Comparison of ENCODE assay signal across 14 mouse cellular contexts in the genomic region with DNA sequence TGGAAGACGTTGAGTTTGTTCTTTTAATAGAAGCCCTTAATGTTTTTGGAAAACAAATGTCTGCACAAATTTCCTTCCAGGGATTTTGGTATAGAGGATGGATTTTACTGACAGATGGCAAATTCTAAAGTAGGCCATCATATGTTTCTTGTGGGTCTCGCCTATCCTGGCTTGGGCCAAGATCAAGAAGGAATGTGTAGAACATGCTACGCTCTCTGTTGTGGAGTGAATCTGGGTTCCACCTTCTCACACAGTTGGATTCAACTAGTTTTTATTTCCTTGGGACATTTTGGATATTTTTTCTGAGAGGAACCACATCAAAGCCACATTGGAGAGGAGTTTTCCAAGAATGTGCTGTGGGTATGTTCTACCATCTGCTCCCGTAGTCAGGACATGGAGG.
"Had no signal": no experiment of that assay in that cellular context is flagged by ENCODE, and none has a peak within 500 bp of the region (broad histone marks: within the 10 kb centered on the region; RNA-seq: fewer than 3 reads in every experiment).

No protein-coding gene starts in this region.

- H3K36me3 ChIP-seq: midbrain, embryonic 13.5 days; neural tube, embryonic 15.5 days had no signal

- H3K27me3 ChIP-seq: midbrain, embryonic 13.5 days; neural tube, embryonic 15.5 days had no signal

- H3K4me3 ChIP-seq: left cerebral cortex, adult 2 months; midbrain, embryonic 13.5 days; myocyte; neural tube, embryonic 15.5 days had no signal

- H3K9me3 ChIP-seq: midbrain, embryonic 13.5 days; neural tube, embryonic 15.5 days had no signal

- H3K27ac ChIP-seq: kidney, postnatal 0 days; left cerebral cortex, adult 2 months; liver, embryonic 14.5 days; midbrain, embryonic 13.5 days; neural tube, embryonic 15.5 days had no signal

- H3K4me1 ChIP-seq: midbrain, embryonic 13.5 days; neural tube, embryonic 15.5 days had no signal

- DNase-seq: kidney, adult 8-10 months; kidney, postnatal 36 days; lung, adult 18-20 months; lung, postnatal 36 days; right cerebral cortex, adult 18-20 months; right cerebral cortex, postnatal 25 days; thymus, adult 18-20 months; thymus, postnatal 14 days had no signal
